Mouse (Mus musculus) CH12.LX (cell line): Measurements from ENCODE around the gene Erich2. TPM values are rescaled to one million over a fixed set of nuclear protein-coding genes. Genes with fewer than 3 reads are reported as not detected.

ENCODE experiments used
- DNase-seq: peaks from one replicate; pipeline ENCODE4 v3.0.0-alpha.2; 2013; ENCODE audit errors: extremely low read depth
- H3K27ac ChIP-seq: 2 replicates; pipeline ENCODE4 v1.5.1; 2012; ENCODE audit warnings: low read depth, mild to moderate bottlenecking, control low read depth, moderate library complexity; ENCODE audit not compliant: insufficient read depth
- H3K27me3 ChIP-seq: replicated peaks from 2 replicates; pipeline ENCODE3; 2012; ENCODE audit warnings: inconsistent platforms
- H3K36me3 ChIP-seq, 2 experiments: replicated peaks in 1 of 2; 2 replicates each; pipeline versions ENCODE3 to v1.6.1; 2012; ENCODE audit warnings: inconsistent platforms in 1 of 2, low read length in 1 of 2, mild to moderate bottlenecking in 1 of 2, mixed read lengths in 1 of 2, moderate library complexity in 1 of 2; ENCODE audit not compliant: control insufficient read depth in 1 of 2, insufficient read depth in 1 of 2
- H3K4me1 ChIP-seq, 2 experiments: 2 replicates each; pipeline ENCODE4 v1.6.1; 2012; ENCODE audit warnings: inconsistent platforms in 1 of 2, moderate library complexity in 1 of 2; ENCODE audit not compliant: insufficient read depth in 2 of 2, control insufficient read depth in 1 of 2
- H3K4me2 ChIP-seq: 2 replicates; pipeline ENCODE4 v1.6.1; 2012; ENCODE audit warnings: low read depth, mild to moderate bottlenecking, control low read depth; ENCODE audit not compliant: poor library complexity, insufficient read depth, severe bottlenecking
- H3K4me3 ChIP-seq, 3 experiments: fragments of 150-350 bp in 1 of 3; sonication (generic) in 1 of 3; replicated peaks in 1 of 3; 2 replicates each; pipeline versions ENCODE3 to v1.5.1; 2011 to 2012; ENCODE audit warnings: low read depth in 2 of 3, low read length in 2 of 3, mild to moderate bottlenecking in 2 of 3, moderate library complexity in 2 of 3, control low read depth in 1 of 3, improper control_type of control experiment in 1 of 3, inconsistent platforms in 1 of 3, mixed read lengths in 1 of 3; ENCODE audit not compliant: poor library complexity in 1 of 3
- H3K79me2 ChIP-seq: replicated peaks from 2 replicates; pipeline ENCODE4 v1.6.1; 2012; ENCODE audit warnings: mild to moderate bottlenecking, moderate library complexity; ENCODE audit not compliant: control insufficient read depth, poor library complexity, insufficient read depth, severe bottlenecking; ENCODE audit errors: extremely low read depth
- H3K9ac ChIP-seq: 2 replicates; pipeline ENCODE4 v1.6.1; 2012; ENCODE audit warnings: low read depth, mild to moderate bottlenecking, control low read depth, moderate library complexity; ENCODE audit not compliant: insufficient read depth
- H3K9me3 ChIP-seq: replicated peaks from 2 replicates; pipeline ENCODE3; 2012; ENCODE audit warnings: low read length, inconsistent platforms, mixed read lengths
- BHLHE40 ChIP-seq: IDR thresholded peaks from 2 replicates; pipeline ENCODE4 v1.6.1; 2011; ENCODE audit warnings: mild to moderate bottlenecking, low read depth, low read length, improper control_type of control experiment
- CHD1 ChIP-seq: IDR thresholded peaks from 2 replicates; pipeline ENCODE4 v1.6.1; 2012; ENCODE audit warnings: low read depth, low read length, improper control_type of control experiment, inconsistent platforms
- CHD2 ChIP-seq: IDR thresholded peaks from 2 replicates; pipeline ENCODE4 v1.6.1; 2011; ENCODE audit warnings: low read length, improper control_type of control experiment
- E2F4 ChIP-seq: IDR thresholded peaks from 2 replicates; pipeline ENCODE4 v1.6.1; 2011; ENCODE audit warnings: low read depth, low read length, improper control_type of control experiment; ENCODE audit not compliant: insufficient replicate concordance
- ELF1 ChIP-seq: IDR thresholded peaks from 2 replicates; pipeline ENCODE4 v1.6.1; 2014; ENCODE audit warnings: low read depth, mild to moderate bottlenecking, inconsistent platforms, low read length, improper control_type of control experiment
- EP300 ChIP-seq: IDR thresholded peaks from 2 replicates; pipeline ENCODE4 v1.6.1; 2011; ENCODE audit warnings: low read length, improper control_type of control experiment
- GABPA ChIP-seq: IDR thresholded peaks from 2 replicates; pipeline ENCODE4 v1.6.1; 2012; ENCODE audit warnings: low read depth, low read length, improper control_type of control experiment, inconsistent platforms; ENCODE audit not compliant: insufficient replicate concordance
- IRF4 ChIP-seq: IDR thresholded peaks from 2 replicates; pipeline ENCODE4 v1.6.1; 2014; ENCODE audit warnings: low read depth, mild to moderate bottlenecking, inconsistent platforms, low read length, improper control_type of control experiment
- JUN ChIP-seq: IDR thresholded peaks from 2 replicates; pipeline ENCODE4 v1.6.1; 2011; ENCODE audit warnings: low read depth, mild to moderate bottlenecking, low read length, improper control_type of control experiment, moderate library complexity; ENCODE audit not compliant: insufficient read depth
- KAT2A ChIP-seq: IDR thresholded peaks from 2 replicates; pipeline ENCODE4 v1.6.1; 2012; ENCODE audit warnings: low read length, improper control_type of control experiment, inconsistent platforms; ENCODE audit not compliant: insufficient replicate concordance
- MAFK ChIP-seq: IDR thresholded peaks from 2 replicates; pipeline ENCODE4 v1.6.1; 2011; ENCODE audit warnings: low read length, improper control_type of control experiment; ENCODE audit not compliant: insufficient replicate concordance
- MAX ChIP-seq: IDR thresholded peaks from 2 replicates; pipeline ENCODE4 v1.6.1; 2011; ENCODE audit warnings: low read length, improper control_type of control experiment
- MAZ ChIP-seq: IDR thresholded peaks from 2 replicates; pipeline ENCODE4 v1.6.1; 2012; ENCODE audit warnings: low read depth, mild to moderate bottlenecking, inconsistent platforms, low read length, improper control_type of control experiment, moderate library complexity
- MEF2A ChIP-seq: IDR thresholded peaks from 2 replicates; pipeline ENCODE4 v1.6.1; 2014; ENCODE audit warnings: low read depth, mild to moderate bottlenecking, inconsistent platforms, low read length, improper control_type of control experiment, borderline replicate concordance
- MXI1 ChIP-seq: IDR thresholded peaks from 2 replicates; pipeline ENCODE4 v1.6.1; 2011; ENCODE audit warnings: mild to moderate bottlenecking, low read depth, low read length, improper control_type of control experiment
- POLR2A ChIP-seq: IDR thresholded peaks from 2 replicates; pipeline ENCODE4 v1.6.1; 2011; ENCODE audit warnings: low read depth, mild to moderate bottlenecking, improper control_type of control experiment, low read length
- RAD21 ChIP-seq: IDR thresholded peaks from 2 replicates; pipeline ENCODE4 v1.6.1; 2011; ENCODE audit warnings: low read depth, mild to moderate bottlenecking, low read length, improper control_type of control experiment, moderate library complexity
- SMC3 ChIP-seq: IDR thresholded peaks from 2 replicates; pipeline ENCODE4 v1.6.1; 2011; ENCODE audit warnings: low read depth, low read length, improper control_type of control experiment
- TBP ChIP-seq: conservative IDR thresholded peaks from 2 replicates; pipeline ENCODE4 v1.6.1; 2011; ENCODE audit warnings: low read depth, low read length, improper control_type of control experiment
- USF1 ChIP-seq: IDR thresholded peaks from 2 replicates; pipeline ENCODE4 v1.6.1; 2014; ENCODE audit warnings: low read depth, mild to moderate bottlenecking, inconsistent platforms, low read length, improper control_type of control experiment
- dilution Hi-C: fragments of 300-500 bp; cut with MboI; formaldehyde crosslinking; loops from 2 replicates; pipeline ENCODE4 v1.14.3; 2020; ENCODE audit warnings: low sequenced_read_pairs; ENCODE audit not compliant: extremely low pct_unique_long_range_greater_than_20kb, extremely low pct_ligation_motif_present
- in situ Hi-C: fragments of 300-500 bp; cut with MboI; formaldehyde crosslinking; loops from 3 replicates; pipeline ENCODE4 v1.14.3; 2019; ENCODE audit warnings: low sequenced_read_pairs, low pct_ligation_motif_present, low pct_unique_long_range_greater_than_20kb, mixed read lengths
- polyA plus RNA-seq: library from polyadenylated mRNA; unstranded; fragments of >175 nt; gene quantifications from 2 replicates; pipeline ENCODE4 v1.2.1, GENCODE M21; 2012; ENCODE audit warnings: low read depth; ENCODE audit not compliant: insufficient read length
- total RNA-seq, 2 experiments: library from RNA; depleted of rRNA; stranded (reverse); fragments of 300-350 nt in 1 of 2; fragments of >200 nt in 1 of 2; gene quantifications; 2 replicates each; pipeline ENCODE4 v1.2.3; 2012 to 2014

Gene Erich2
- total RNA-seq (2012; rRNA removed) (not detected in 2 replicates), total RNA-seq (2014; rRNA removed) (not detected in 2 replicates), polyA plus RNA-seq (0.24 and 0.27 TPM in 2 replicates)

GRCm38 (mm10) chr2:70508496-70508895 lies at the start of gene Erich2:
Gene Erich2, plus strand, starts transcription at chr2:70508819.
- dilution Hi-C loops = no loop called here
- TF ChIP-seq MAX (no peak), EP300 (no peak), MAZ (no peak), GABPA (no peak), CHD1 (no peak), E2F4 (no peak), TBP (no peak), IRF4 (no peak), CHD2 (no peak), USF1 (no peak), ELF1 (no peak), JUN (no peak), RAD21 (no peak), KAT2A (no peak), SMC3 (no peak), MXI1 (no peak), POLR2A (no peak)

GRCm38 (mm10) chr2:70463606-70464005 lies 45.0 kb upstream of the Erich2 start:
- H3K79me2 ChIP-seq = no peaks in the 10 kb centered on the region
- in situ Hi-C loops = no loop called here
- H3K9ac ChIP-seq = no peak overlapping the region
- no peak overlapping the region for H3K4me2 ChIP-seq
- no peaks in the 10 kb centered on the region for H3K36me3 ChIP-seq
- H3K27me3 ChIP-seq = no peaks in the 10 kb centered on the region
- dilution Hi-C loops = no loop called here
- no peak overlapping the region for H3K4me3 ChIP-seq
- DNase-seq = peak; percentile 11
- H3K4me1 ChIP-seq = peaks cover 3 to 38% of the 10 kb centered on the region in 2 experiments
- no peak overlapping the region for H3K27ac ChIP-seq
- H3K9me3 ChIP-seq = no peaks in the 10 kb centered on the region
- TF ChIP-seq BHLHE40 (peak; percentile 79), MEF2A (no peak), MAFK (peak; percentile 44; the same call in 1 of the 2 replicates)
- TF ChIP-seq, all 38 proteins: peak for 2

More at GRCm38 (mm10) chr2:70508496-70508895, at the start of gene Erich2:
- Histone ChIP-seq H3K9me3 (peaks cover 2% of the 10 kb centered on the region), H3K36me3 (no peaks in the 10 kb centered on the region), H3K79me2 (no peaks in the 10 kb centered on the region), H3K4me1 (peaks cover 3 to 19% of the 10 kb centered on the region in 2 experiments; a peak in 2 of 4 replicates), H3K4me3 (peak within 1 kb of the TSS in 1 of 3 experiments; percentile 23), H3K4me2 (peak within 1 kb of the TSS; percentile 40), H3K9ac (no peak within 1 kb of the TSS), H3K27ac (no peak within 1 kb of the TSS), H3K27me3 (no peaks in the 10 kb centered on the region)
- in situ Hi-C loops = no loop called here
- no peak for DNase-seq
